Mouse (Mus musculus) splenic B cell, adult 2 months (primary cell): ENCODE measurements around the gene Nln.

Experiments used
- DNase-seq: peaks from one replicate; pipeline ENCODE4 v3.0.0-alpha.2; 2011; ENCODE audit warnings: low read depth, low spot score
- H3K27me3 ChIP-seq: 2 replicates; pipeline ENCODE4 v1.6.1; 2012; ENCODE audit warnings: mild to moderate bottlenecking, low read length, moderate library complexity, mixed read lengths; ENCODE audit not compliant: control insufficient read depth, poor library complexity, insufficient read depth, severe bottlenecking
- H3K36me3 ChIP-seq: 2 replicates; pipeline ENCODE4 v1.6.1; 2012; ENCODE audit warnings: mild to moderate bottlenecking, low read length, moderate library complexity, mixed read lengths; ENCODE audit not compliant: control insufficient read depth, poor library complexity, insufficient read depth, severe bottlenecking

Gene Nln

GRCm38 (mm10) chr13:104042738-104043137 is 66.7 kb downstream of the Nln start:
- peak; percentile 60 for DNase-seq
- Histone ChIP-seq H3K36me3 (no peaks in the 10 kb centered on the region), H3K27me3 (no peaks in the 10 kb centered on the region)

- peaks cover 6% of the 10 kb centered on the region; the same call in 1 of the 2 replicates for H3K36me3 ChIP-seq
- no peaks in the 10 kb centered on the region for H3K27me3 ChIP-seq
- peak; percentile 54 for DNase-seq
Observed at GRCm38 (mm10) chr13:104041481-104041880, 67.9 kb downstream of the Nln start.

- DNase-seq = no peak
- H3K27me3 ChIP-seq = no peaks in the 10 kb centered on the region
- peaks cover 6% of the 10 kb centered on the region; the same call in 1 of the 2 replicates for H3K36me3 ChIP-seq
Observed at GRCm38 (mm10) chr13:104040950-104041349, 68.5 kb downstream of the Nln start.

- H3K27me3 ChIP-seq = no peaks in the 10 kb centered on the region
- H3K36me3 ChIP-seq = peaks cover 6% of the 10 kb centered on the region; the same call in 1 of the 2 replicates
- no peak for DNase-seq
Observed at GRCm38 (mm10) chr13:104039861-104040260, 69.6 kb downstream of the Nln start.

GRCm38 (mm10) chr13:104038891-104039290 is 70.5 kb downstream of the Nln start:
- no peak for DNase-seq
- no peaks in the 10 kb centered on the region for H3K27me3 ChIP-seq
- peaks cover 6% of the 10 kb centered on the region; the same call in 1 of the 2 replicates for H3K36me3 ChIP-seq

- no peak for DNase-seq
- peaks cover 6% of the 10 kb centered on the region; the same call in 1 of the 2 replicates for H3K36me3 ChIP-seq
- no peaks in the 10 kb centered on the region for H3K27me3 ChIP-seq
Observed at GRCm38 (mm10) chr13:104038358-104038757, 71.1 kb downstream of the Nln start.

- no peak for DNase-seq
- H3K27me3 ChIP-seq = no peaks in the 10 kb centered on the region
- H3K36me3 ChIP-seq = peaks cover 6% of the 10 kb centered on the region; the same call in 1 of the 2 replicates
Observed at GRCm38 (mm10) chr13:104037531-104038290, 71.7 kb downstream of the Nln start.

GRCm38 (mm10) chr13:104036494-104037290 is 72.7 kb downstream of the Nln start:
- DNase-seq = no peak
- Histone ChIP-seq H3K27me3 (no peaks in the 10 kb centered on the region), H3K36me3 (peaks cover 6% of the 10 kb centered on the region; the same call in 1 of the 2 replicates)

GRCm38 (mm10) chr13:104035651-104036050 is 73.8 kb downstream of the Nln start:
- DNase-seq = no peak
- Histone ChIP-seq H3K36me3 (peaks cover 6% of the 10 kb centered on the region; the same call in 1 of the 2 replicates), H3K27me3 (no peaks in the 10 kb centered on the region)

GRCm38 (mm10) chr13:104034854-104035253 is 74.6 kb downstream of the Nln start:
- peaks cover 6% of the 10 kb centered on the region; the same call in 1 of the 2 replicates for H3K36me3 ChIP-seq
- DNase-seq = no peak
- no peaks in the 10 kb centered on the region for H3K27me3 ChIP-seq

- peak; percentile 11 for DNase-seq
Observed at GRCm38 (mm10) chr13:104032620-104033133, 76.7 kb downstream of the Nln start.

GRCm38 (mm10) chr13:104031821-104032331 is 77.5 kb downstream of the Nln start:
- 0 out of 2 replicates have a peak, but pooled peaks cover 3% of the 10 kb centered on the region for H3K36me3 ChIP-seq
- H3K27me3 ChIP-seq = no peaks in the 10 kb centered on the region
- DNase-seq = no peak

More at GRCm38 (mm10) chr13:104032620-104033133, 76.7 kb downstream of the Nln start:
- Histone ChIP-seq H3K27me3 (no peaks in the 10 kb centered on the region), H3K36me3 (peaks cover 6% of the 10 kb centered on the region; the same call in 1 of the 2 replicates)

GRCm38 (mm10) chr13:104030956-104031355 is 78.5 kb downstream of the Nln start:
- H3K27me3 ChIP-seq = no peaks in the 10 kb centered on the region
- H3K36me3 ChIP-seq = no peaks in the 10 kb centered on the region
- no peak for DNase-seq

GRCm38 (mm10) chr13:104029511-104029910 is 79.9 kb downstream of the Nln start:
- DNase-seq = no peak
- no peaks in the 10 kb centered on the region for H3K27me3 ChIP-seq
- no peaks in the 10 kb centered on the region for H3K36me3 ChIP-seq
